Mouse (Mus musculus) E14TG2a.4 (cell line): ENCODE results near the gene Celf5.

Experiments used
- H3K27me3 ChIP-seq: 2 replicates; pipeline ENCODE4 v1.6.1; 2014; ENCODE audit warnings: low read length, control low read depth; ENCODE audit not compliant: insufficient read depth
- H3K36me3 ChIP-seq: 2 replicates; pipeline ENCODE4 v1.6.1; 2014; ENCODE audit warnings: low read length, control low read depth; ENCODE audit not compliant: insufficient read depth
- H3K4me1 ChIP-seq: replicated peaks from 2 replicates; pipeline ENCODE4 v1.6.1; 2014; ENCODE audit warnings: low read depth, low read length, control low read depth
- H3K4me3 ChIP-seq: replicated peaks from 2 replicates; pipeline ENCODE4 v1.5.1; 2014; ENCODE audit warnings: mild to moderate bottlenecking, low read length
- H3K9me3 ChIP-seq: 2 replicates; pipeline ENCODE4 v1.6.1; 2014; ENCODE audit warnings: low read length, control low read depth
- CTCF ChIP-seq: conservative IDR thresholded peaks from 2 replicates; pipeline ENCODE4 v1.5.1; 2014; ENCODE audit warnings: low read length
- NANOG ChIP-seq: IDR thresholded peaks from 2 replicates; pipeline ENCODE4 v1.6.1; 2014; ENCODE audit warnings: borderline replicate concordance, low read length, mixed read lengths
- POU5F1 ChIP-seq: IDR thresholded peaks from 2 replicates; pipeline ENCODE4 v1.6.1; 2014; ENCODE audit warnings: low read length, borderline replicate concordance

Celf5 gene

DNA sequence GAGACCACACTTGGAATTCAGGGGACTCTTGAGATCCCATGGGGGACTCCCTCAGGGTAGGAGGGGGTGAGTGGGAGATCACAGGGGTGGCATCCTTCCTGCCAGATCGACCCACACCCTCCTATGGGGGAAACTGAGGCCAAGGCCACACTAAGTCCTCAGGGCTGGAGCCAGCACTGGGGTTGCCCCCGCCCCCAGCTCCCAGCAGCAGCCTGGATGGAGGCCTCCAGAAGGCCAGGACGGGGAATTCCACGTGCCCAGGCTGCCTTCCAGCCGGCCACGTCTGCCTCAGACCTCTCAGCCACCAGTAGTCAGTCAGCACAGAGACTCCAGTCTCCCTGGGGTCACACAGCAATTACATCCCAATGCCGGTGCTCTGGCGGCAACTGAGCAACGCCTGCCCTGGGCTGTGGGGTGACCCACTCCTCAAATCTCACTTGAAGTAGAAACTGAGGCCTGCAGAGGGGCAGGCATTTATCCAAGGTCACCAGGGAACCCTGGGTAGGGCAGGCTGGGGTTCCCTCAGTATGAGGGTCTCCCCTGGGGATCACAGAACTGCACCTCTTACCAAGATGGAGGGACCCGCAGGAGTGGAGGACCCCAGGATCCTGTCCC is 57.2 kb downstream of the Celf5 start:
- H3K9me3 ChIP-seq: no peaks in the 10 kb centered on the region
- H3K4me3 ChIP-seq: peak overlapping the region; percentile 76
- peaks cover 64% of the 10 kb centered on the region for H3K27me3 ChIP-seq
- TF ChIP-seq CTCF (no peak), NANOG (no peak), POU5F1 (no peak)
- no peaks in the 10 kb centered on the region for H3K36me3 ChIP-seq
- peaks cover 75% of the 10 kb centered on the region for H3K4me1 ChIP-seq

DNA sequence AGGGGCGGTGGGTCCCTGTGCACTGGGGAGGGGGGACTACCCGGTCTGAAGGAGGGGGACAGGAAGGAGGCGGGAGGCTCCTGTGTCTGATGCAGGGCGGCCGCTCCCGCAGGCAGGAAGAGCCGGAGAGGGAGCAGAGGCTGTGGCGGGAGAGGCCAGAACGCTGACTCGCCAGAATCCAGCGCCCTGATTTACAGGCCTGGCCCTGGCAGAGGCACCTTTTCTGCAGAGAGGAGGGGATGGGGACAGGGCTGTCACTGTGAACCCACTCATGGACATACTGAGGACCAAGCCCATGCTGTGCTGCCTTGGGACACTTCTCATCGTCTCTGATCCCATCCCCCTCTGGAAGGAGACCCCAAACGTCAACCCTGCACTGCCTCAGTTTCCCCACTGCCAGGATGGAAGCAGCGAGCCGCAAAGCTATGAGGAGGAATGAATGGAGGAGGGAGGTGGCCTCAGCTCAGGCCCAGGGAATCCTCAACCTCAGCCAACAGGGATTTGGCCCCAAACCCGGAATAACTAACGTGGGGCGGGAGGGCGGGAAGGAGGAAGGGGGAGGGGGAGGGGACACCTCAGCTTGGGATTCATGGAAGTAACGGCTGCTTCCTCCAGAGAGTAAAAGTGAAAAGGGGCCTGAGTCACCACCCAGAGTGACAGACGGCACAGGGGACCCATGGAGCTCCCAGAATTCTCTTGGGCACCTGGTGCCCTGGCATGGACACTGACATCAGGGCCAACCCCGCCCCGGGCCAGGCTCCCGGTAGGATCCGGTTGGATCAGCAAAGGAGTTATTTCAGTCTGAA is 58.1 kb downstream of the Celf5 start:
- peak overlapping the region; percentile 76 for H3K4me3 ChIP-seq
- TF ChIP-seq POU5F1 (no peak), NANOG (no peak), CTCF (no peak)
- H3K4me1 ChIP-seq: peaks cover 81% of the 10 kb centered on the region
- H3K27me3 ChIP-seq: peaks cover 73% of the 10 kb centered on the region
- no peaks in the 10 kb centered on the region for H3K36me3 ChIP-seq
- H3K9me3 ChIP-seq: no peaks in the 10 kb centered on the region

DNA sequence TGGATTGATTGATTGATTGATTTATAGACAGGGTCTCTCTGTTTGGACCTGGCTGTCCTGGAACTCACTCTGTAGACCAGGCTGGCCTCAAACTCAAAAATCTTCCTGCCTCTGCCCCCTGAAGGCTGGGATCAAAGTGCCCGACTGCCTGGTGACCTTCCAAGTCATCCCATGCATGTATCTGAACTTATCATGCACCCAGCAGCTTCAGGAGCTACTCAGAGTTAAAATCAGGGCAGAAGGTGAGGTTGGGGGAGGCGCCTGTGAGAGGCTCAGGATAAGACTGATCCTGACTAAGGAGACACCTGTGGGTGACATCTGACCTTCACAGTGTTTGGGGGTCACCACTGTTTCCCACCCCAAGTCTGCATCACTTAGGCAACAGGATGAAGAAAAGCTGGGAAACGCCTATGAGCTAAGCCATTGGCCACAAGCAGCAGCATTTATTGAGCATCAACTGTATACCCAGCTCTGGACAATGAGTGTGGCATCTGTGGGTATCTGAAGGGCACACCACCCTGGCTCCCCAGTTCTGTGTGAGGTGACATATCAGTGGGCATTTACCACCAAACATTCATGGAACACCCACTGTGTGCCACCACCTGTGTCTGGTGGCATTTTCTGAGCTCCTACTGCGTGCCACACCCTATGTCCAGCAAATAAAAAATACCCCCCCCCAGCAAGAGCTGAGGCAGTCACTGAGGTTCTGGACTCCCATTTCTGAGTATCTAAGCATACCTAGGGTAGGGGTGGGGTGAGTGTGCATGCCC is 58.8 kb downstream of the Celf5 start:
- H3K9me3 ChIP-seq: no peaks in the 10 kb centered on the region
- peaks cover 75% of the 10 kb centered on the region for H3K27me3 ChIP-seq
- H3K4me3 ChIP-seq: peak overlapping the region; percentile 47; the same call in 1 of the 2 replicates
- no peaks in the 10 kb centered on the region for H3K36me3 ChIP-seq
- TF ChIP-seq POU5F1 (no peak), NANOG (no peak), CTCF (no peak)
- peaks cover 81% of the 10 kb centered on the region for H3K4me1 ChIP-seq

DNA sequence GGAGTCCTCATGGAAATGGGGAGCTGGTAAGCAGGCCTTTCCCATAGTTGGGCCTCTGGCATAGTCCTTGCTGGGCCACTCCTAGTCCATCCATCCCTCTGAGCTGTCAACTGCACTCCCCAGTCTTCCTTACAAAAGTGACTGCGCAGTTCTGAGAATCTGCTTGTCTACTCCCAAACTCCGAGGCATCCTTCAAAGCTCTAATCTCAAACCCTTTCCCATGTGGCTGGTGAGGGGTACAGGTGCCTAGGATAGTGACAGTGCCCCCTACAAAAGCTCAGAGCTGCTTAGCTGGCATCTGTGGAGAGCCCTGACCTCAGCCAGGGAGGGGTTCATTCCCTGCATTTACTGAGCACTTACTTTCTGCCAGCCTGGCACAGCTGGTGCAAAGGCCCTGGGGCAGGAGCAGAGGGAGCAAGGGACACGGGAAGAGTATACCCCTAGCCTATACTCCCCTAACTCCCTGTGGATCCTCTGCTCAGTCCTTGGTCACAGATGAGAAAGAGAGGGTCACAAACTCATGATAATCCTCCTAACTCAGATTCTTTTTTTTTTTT is 59.8 kb downstream of the Celf5 start:
- no peaks in the 10 kb centered on the region for H3K36me3 ChIP-seq
- peaks cover 72% of the 10 kb centered on the region for H3K27me3 ChIP-seq
- peaks cover 81% of the 10 kb centered on the region for H3K4me1 ChIP-seq
- no peak overlapping the region for H3K4me3 ChIP-seq
- H3K9me3 ChIP-seq: no peaks in the 10 kb centered on the region
- TF ChIP-seq CTCF: no peak
- no peak for TF ChIP-seq NANOG
- no peak for TF ChIP-seq POU5F1

DNA sequence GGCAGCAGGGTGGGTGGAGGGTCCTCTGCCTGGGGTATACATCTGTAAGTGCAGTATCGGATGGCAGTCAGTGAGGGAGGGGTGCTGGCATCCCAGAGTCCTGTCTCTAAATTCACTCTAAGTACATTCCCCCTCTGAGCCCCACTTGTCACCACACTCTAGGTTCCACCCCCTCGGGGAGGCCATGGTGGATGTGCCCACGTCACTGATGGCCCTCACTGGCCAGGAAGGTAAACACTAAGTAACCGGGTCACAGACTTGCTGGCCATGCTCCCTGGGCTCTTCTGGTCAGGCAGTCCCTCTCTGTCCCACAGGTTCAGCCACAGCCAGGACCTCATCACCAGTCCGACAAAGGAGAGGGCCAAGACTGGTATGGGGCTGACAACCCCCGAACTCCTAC is 60.3 kb downstream of the Celf5 start:
- Histone ChIP-seq H3K4me1 (peaks cover 81% of the 10 kb centered on the region), H3K36me3 (no peaks in the 10 kb centered on the region), H3K4me3 (no peak overlapping the region), H3K9me3 (no peaks in the 10 kb centered on the region), H3K27me3 (peaks cover 69% of the 10 kb centered on the region)
- TF ChIP-seq CTCF (no peak), NANOG (no peak), POU5F1 (no peak)

DNA sequence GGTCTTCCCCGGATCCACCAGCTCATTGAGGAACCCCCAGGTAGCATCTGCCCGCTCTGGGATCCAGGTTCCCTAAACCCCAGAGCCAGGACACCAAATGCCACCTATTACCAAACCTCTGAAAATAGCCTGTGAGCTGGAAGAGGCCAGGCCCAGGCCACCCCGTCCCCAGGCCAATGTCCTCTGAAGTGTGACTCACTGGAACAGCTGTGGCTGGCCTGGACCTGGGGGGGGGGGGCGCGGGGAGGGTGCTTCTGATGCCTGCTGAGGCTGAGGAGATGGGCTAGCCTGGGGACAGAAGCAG is 60.8 kb downstream of the Celf5 start:
- H3K27me3 ChIP-seq: peaks cover 65% of the 10 kb centered on the region
- no peaks in the 10 kb centered on the region for H3K9me3 ChIP-seq
- TF ChIP-seq POU5F1: no peak
- no peak for TF ChIP-seq CTCF
- TF ChIP-seq NANOG: no peak
- H3K4me3 ChIP-seq: no peak overlapping the region
- peaks cover 82% of the 10 kb centered on the region for H3K4me1 ChIP-seq
- no peaks in the 10 kb centered on the region for H3K36me3 ChIP-seq

DNA sequence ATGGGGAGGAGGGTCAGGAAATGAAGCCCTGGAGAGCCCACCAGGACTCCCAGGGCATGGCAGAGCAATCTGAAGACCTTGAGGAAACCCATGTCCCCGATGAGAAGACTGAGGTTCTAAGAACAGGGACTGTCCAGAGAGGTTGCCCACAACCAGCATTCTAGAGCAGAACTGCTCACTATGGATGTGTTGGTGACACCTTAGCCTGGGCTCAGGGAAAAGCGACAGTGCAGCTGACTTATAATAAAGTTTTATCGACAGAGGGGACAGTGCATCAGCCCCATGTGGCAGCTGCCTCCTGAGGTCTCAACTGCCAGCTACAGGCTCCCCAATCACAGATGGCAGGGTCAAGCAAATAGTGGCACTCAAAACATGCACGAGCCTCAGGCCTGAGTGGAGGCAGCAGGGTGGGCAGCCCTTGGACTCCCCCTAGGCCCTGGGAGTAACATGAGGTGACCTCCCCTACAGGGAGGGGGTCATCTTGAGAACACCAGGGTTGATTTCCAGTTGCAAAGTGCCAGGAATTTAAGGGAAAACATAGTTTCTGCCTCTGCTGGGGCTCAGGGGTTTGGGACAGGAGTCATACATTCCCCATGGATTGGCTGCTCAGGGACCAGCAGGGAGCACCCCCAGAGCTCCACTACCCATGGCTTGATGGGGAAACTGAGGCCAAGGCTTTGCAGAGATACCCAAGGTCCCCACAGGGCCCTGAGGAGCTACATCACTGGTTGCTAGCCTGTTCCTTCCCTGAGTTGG is 61.3 kb downstream of the Celf5 start:
- Histone ChIP-seq H3K4me1 (peaks cover 80% of the 10 kb centered on the region), H3K36me3 (no peaks in the 10 kb centered on the region), H3K9me3 (no peaks in the 10 kb centered on the region), H3K27me3 (peaks cover 60% of the 10 kb centered on the region), H3K4me3 (peak overlapping the region; percentile 63; the same call in 1 of the 2 replicates)
- TF ChIP-seq NANOG (no peak), POU5F1 (no peak), CTCF (no peak)

DNA sequence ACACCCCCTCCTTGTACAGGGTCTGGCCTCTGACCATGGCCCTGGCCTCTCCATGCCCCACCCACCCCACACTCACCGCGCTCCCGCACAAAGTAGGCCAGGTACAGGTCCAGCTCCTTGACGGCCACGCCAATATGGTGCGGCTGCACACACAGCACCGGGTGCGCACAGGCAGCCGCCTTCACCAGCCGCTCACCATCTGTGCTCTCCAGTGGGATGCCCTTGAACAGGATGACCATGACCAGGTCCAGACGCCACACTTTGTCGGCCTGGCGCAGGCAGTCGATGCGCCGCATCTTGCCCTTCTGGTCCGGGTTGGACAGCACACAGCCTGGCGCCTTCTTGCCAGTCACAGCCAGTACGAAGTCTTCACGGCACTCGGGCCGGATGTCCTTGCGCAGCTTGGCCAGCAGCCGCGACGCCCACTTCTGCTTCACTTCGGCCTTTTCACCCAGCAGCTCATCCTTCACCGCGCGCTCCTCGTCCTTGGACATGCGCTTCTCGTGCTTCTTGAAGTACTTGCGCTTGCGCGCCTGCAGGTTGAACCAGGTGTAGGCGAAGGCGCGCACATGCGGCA is 62.2 kb downstream of the Celf5 start:
- TF ChIP-seq POU5F1 (no peak), NANOG (no peak), CTCF (no peak)
- peaks cover 82% of the 10 kb centered on the region for H3K4me1 ChIP-seq
- no peaks in the 10 kb centered on the region for H3K9me3 ChIP-seq
- H3K27me3 ChIP-seq: peaks cover 51% of the 10 kb centered on the region
- H3K36me3 ChIP-seq: no peaks in the 10 kb centered on the region
- H3K4me3 ChIP-seq: peak overlapping the region; percentile 63
